Mouse (Mus musculus) kidney, adult 18-20 months (tissue): ENCODE results near the gene Anxa6.
A peak's percentile ranks its signal among the peaks of the same experiment; 100 is the strongest.

Source experiments
- DNase-seq: peaks from one replicate; pipeline ENCODE4 v3.0.0; 2021

The Anxa6 gene

GRCm38 (mm10) chr11:55028509-55028908 is 4.7 kb downstream of the Anxa6 start:
- no peak for DNase-seq

GRCm38 (mm10) chr11:55027204-55027855 is 5.9 kb downstream of the Anxa6 start:
- no peak for DNase-seq

- no peak for DNase-seq
These were observed 7.3 kb downstream of the Anxa6 start for GRCm38 (mm10) chr11:55025896-55026295.

GRCm38 (mm10) chr11:55023583-55023982 is 9.7 kb downstream of the Anxa6 start:
- no peak for DNase-seq

GRCm38 (mm10) chr11:55023049-55023564 is 10.1 kb downstream of the Anxa6 start:
- peak; percentile 78 for DNase-seq

- no peak for DNase-seq
These were observed 10.7 kb downstream of the Anxa6 start for GRCm38 (mm10) chr11:55022508-55022907.

GRCm38 (mm10) chr11:55021859-55022258 is 11.4 kb downstream of the Anxa6 start:
- no peak for DNase-seq

GRCm38 (mm10) chr11:55021458-55021857 is 11.8 kb downstream of the Anxa6 start:
- DNase-seq: no peak

GRCm38 (mm10) chr11:55019711-55020110 is 13.5 kb downstream of the Anxa6 start:
- no peak for DNase-seq

- no peak for DNase-seq
These were observed 15.2 kb downstream of the Anxa6 start for GRCm38 (mm10) chr11:55018034-55018433.

GRCm38 (mm10) chr11:55017201-55017600 is 16.0 kb downstream of the Anxa6 start:
- no peak for DNase-seq

GRCm38 (mm10) chr11:55016758-55017157 is 16.5 kb downstream of the Anxa6 start:
- no peak for DNase-seq

- peak; percentile 57 for DNase-seq
These were observed 17.4 kb downstream of the Anxa6 start for GRCm38 (mm10) chr11:55015831-55016241.

GRCm38 (mm10) chr11:55015264-55015663 is 18.0 kb downstream of the Anxa6 start:
- DNase-seq: no peak

GRCm38 (mm10) chr11:55013802-55014201 is 19.4 kb downstream of the Anxa6 start:
- no peak for DNase-seq

- peak; percentile 41 for DNase-seq
These were observed 20.4 kb downstream of the Anxa6 start for GRCm38 (mm10) chr11:55012551-55013521.

- DNase-seq: no peak
These were observed 21.8 kb downstream of the Anxa6 start for GRCm38 (mm10) chr11:55011440-55011839.

GRCm38 (mm10) chr11:55008230-55008629 is 25.0 kb downstream of the Anxa6 start:
- no peak for DNase-seq

- DNase-seq: no peak
These were observed 27.6 kb downstream of the Anxa6 start for GRCm38 (mm10) chr11:55005684-55006083.

- DNase-seq: no peak
These were observed 28.2 kb downstream of the Anxa6 start for GRCm38 (mm10) chr11:55004970-55005502.

- no peak for DNase-seq
These were observed 34.5 kb downstream of the Anxa6 start for GRCm38 (mm10) chr11:54998708-54999107.

GRCm38 (mm10) chr11:54998284-54998683 is 35.0 kb downstream of the Anxa6 start:
- DNase-seq: peak; percentile 62

GRCm38 (mm10) chr11:54996176-54996575 is 37.1 kb downstream of the Anxa6 start:
- no peak for DNase-seq
